Mouse (Mus musculus): Measurements from ENCODE around the gene Trmt2a. TPM values are rescaled to one million over a fixed set of nuclear protein-coding genes. Genes with fewer than 3 reads are reported as not detected.
"Not testable (repeated sequence)": the region's sequence is repeated elsewhere in the genome, so short reads cannot be mapped to it uniquely, and the experiment has no call there.

Trmt2a gene
- polyA plus RNA-seq, 2 experiments: 83.6 to 117 TPM

DNA sequence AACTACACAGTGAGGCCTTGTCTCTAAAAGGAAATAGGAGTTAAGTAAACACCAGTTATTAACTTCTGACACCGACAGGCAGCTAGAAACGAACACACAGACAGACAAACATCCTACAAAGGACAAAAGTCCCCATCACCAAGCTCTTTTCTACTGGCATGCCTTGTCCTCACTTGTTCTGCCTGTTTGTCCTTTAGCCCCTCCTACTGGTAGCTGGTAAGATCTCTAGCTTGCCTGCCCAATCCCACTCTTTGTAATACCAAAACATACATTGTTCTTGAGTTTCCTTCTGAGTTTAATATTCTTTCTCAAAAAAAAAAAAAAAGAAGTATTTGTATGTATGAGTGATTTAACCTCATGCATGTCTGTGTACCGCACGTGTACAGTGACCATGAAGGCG, 19.7 kb downstream of the Trmt2a start:
- no peak for DNase-seq (ENCODE audit: low spot score)

DNA sequence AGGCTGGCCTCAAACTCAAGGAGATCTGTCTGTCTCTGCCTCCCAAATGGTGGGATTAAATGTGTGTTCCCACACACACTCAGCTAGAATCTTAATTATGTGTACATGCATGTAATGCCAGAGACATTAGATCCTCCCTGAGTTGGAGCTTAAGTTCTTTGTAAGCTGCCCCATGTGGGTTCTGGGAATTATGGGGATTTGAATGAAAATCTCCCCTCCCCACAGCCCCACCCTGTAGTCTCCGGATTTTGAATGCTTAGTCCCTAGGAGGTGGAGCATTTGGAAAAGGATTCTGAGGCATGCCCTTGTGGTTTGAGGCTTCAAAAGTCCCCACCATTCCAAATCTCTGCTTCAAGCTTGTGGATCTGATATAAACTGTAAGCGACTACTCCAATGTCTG, 26.7 kb downstream of the Trmt2a start:
- ATAC-seq (ENCODE audit: low FRiP score, low read depth): no peak
- peaks cover 93% of the 10 kb centered on the region for H3K36me3 ChIP-seq (ENCODE audit: control insufficient read depth, insufficient read depth, low read length)
- 71% methylated on average over 2 of the region's 2 CpGs for WGBS

More for the DNA sequence above, 19.7 kb downstream of the Trmt2a start:
- no peak overlapping the region for H3K9ac ChIP-seq (ENCODE audit: low read depth, low read length, severe bottlenecking)
- no peak for ATAC-seq (ENCODE audit: low FRiP score, low read depth)
- no peak overlapping the region for H3K4me3 ChIP-seq (replicated peaks; ENCODE audit: low read length)
- no peaks in the 10 kb centered on the region for H3K9me3 ChIP-seq (ENCODE audit: control insufficient read depth, low read length)
- H3K36me3 ChIP-seq (ENCODE audit: control insufficient read depth, insufficient read depth, low read length): peaks cover 94% of the 10 kb centered on the region
- no peak overlapping the region for H3K27ac ChIP-seq (replicated peaks; ENCODE audit: low read depth, low read length)
- 92% methylated on average over 5 of the region's 5 CpGs for WGBS
- TF ChIP-seq POLR2A (IDR thresholded peaks at IDR 0.05; ENCODE audit: borderline replicate concordance, extremely low read depth, insufficient read depth, insufficient read length): no peak
- no peaks in the 10 kb centered on the region for H3K4me1 ChIP-seq (ENCODE audit: control insufficient read depth, insufficient read depth, low read length)
- no peaks in the 10 kb centered on the region for H3K27me3 ChIP-seq (ENCODE audit: control insufficient read depth, insufficient read depth, low read length)
- no peak overlapping the region for H3K4me2 ChIP-seq (replicated peaks; ENCODE audit: low read depth, low read length, severe bottlenecking)

DNA sequence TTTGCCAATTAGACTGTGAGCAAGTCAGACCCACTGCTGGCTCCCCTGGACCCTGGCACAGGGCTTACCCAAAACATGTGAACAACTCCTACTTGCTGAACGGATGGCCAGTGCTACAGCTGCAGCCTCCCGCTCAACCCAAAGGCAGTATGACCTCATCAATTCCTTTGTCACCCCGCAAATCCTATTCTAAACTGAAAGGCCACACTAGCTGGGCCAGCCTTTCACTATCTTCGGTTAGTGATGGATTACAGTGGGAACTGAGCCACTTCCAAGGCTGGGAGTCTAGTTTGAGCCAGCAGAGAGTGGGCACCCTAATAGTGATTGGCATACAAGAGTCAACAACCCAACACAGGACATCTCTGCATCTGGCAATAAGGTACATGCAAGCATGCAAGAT, 39.7 kb downstream of the Trmt2a start:
- TF ChIP-seq POLR2A (IDR thresholded peaks at IDR 0.05; ENCODE audit: borderline replicate concordance, extremely low read depth, insufficient read depth, insufficient read length): no peak
- ATAC-seq (ENCODE audit: low FRiP score, low read depth) (no peak), DNase-seq (ENCODE audit: low spot score) (no peak)
- H3K4me1 ChIP-seq (ENCODE audit: control insufficient read depth, insufficient read depth, low read length): peaks cover 16% of the 10 kb centered on the region; the same call in 1 of the 2 replicates
- no peaks in the 10 kb centered on the region for H3K9me3 ChIP-seq (ENCODE audit: control insufficient read depth, low read length)
- no peak overlapping the region for H3K27ac ChIP-seq (replicated peaks; ENCODE audit: low read depth, low read length)
- no peaks in the 10 kb centered on the region for H3K27me3 ChIP-seq (ENCODE audit: control insufficient read depth, insufficient read depth, low read length)
- H3K9ac ChIP-seq (ENCODE audit: low read depth, low read length, severe bottlenecking): peak overlapping the region; percentile 97
- peaks cover 29% of the 10 kb centered on the region for H3K36me3 ChIP-seq (ENCODE audit: control insufficient read depth, insufficient read depth, low read length)
- peak overlapping the region; percentile 66 for H3K4me2 ChIP-seq (replicated peaks; ENCODE audit: low read depth, low read length, severe bottlenecking)
- peak overlapping the region; percentile 77 for H3K4me3 ChIP-seq (replicated peaks; ENCODE audit: low read length)
- 2% methylated on average over 4 of the region's 4 CpGs for WGBS

More for the DNA sequence above, 26.7 kb downstream of the Trmt2a start:
- Histone ChIP-seq H3K4me1 (ENCODE audit: control insufficient read depth, insufficient read depth, low read length) (no peaks in the 10 kb centered on the region), H3K27ac (replicated peaks; ENCODE audit: low read depth, low read length) (no peak overlapping the region), H3K9me3 (ENCODE audit: control insufficient read depth, low read length) (no peaks in the 10 kb centered on the region), H3K4me3 (replicated peaks; ENCODE audit: low read length) (no peak overlapping the region), H3K4me2 (replicated peaks; ENCODE audit: low read depth, low read length, severe bottlenecking) (no peak overlapping the region), H3K9ac (ENCODE audit: low read depth, low read length, severe bottlenecking) (no peak overlapping the region), H3K27me3 (ENCODE audit: control insufficient read depth, insufficient read depth, low read length) (no peaks in the 10 kb centered on the region)
- DNase-seq (ENCODE audit: low spot score): no peak
- no peak for TF ChIP-seq POLR2A (IDR thresholded peaks at IDR 0.05; ENCODE audit: borderline replicate concordance, extremely low read depth, insufficient read depth, insufficient read length)

DNA sequence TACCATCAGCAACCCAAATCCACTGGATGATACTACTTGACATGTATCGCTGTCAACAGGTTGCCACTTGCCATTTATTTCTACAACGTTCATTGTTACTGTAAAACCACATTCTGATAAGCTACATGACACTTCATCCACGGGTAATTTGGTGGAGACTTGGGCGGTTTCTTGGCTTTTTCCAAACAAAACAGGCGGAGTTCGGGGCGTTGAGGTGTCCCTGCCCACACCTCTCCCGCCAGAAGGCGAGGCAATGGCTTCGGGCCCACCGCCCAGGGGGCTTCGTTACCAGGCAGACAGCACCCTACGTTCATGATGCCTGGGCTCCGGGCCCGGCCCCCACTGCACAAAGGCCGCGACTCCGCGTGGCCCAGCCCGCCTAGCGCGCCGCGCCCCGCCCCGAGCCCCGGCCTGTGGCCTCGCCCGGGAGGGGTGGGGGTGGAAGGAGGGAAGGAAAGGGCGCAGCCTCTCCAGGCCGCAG, 40.1 kb downstream of the Trmt2a start:
- no peaks in the 10 kb centered on the region for H3K9me3 ChIP-seq (ENCODE audit: control insufficient read depth, low read length)
- ATAC-seq (ENCODE audit: low FRiP score, low read depth) (peak; percentile 83), DNase-seq (ENCODE audit: low spot score) (peak; percentile 44)
- peaks cover 25% of the 10 kb centered on the region for H3K36me3 ChIP-seq (ENCODE audit: control insufficient read depth, insufficient read depth, low read length)
- TF ChIP-seq POLR2A (IDR thresholded peaks at IDR 0.05; ENCODE audit: borderline replicate concordance, extremely low read depth, insufficient read depth, insufficient read length): peak; percentile 8; the same call in 1 of the 2 replicates
- peak overlapping the region; percentile 87 for H3K27ac ChIP-seq (replicated peaks; ENCODE audit: low read depth, low read length)
- H3K4me3 ChIP-seq (replicated peaks; ENCODE audit: low read length): peak overlapping the region; percentile 77
- H3K4me1 ChIP-seq (ENCODE audit: control insufficient read depth, insufficient read depth, low read length): peaks cover 16% of the 10 kb centered on the region; the same call in 1 of the 2 replicates
- under 1% methylated on average over 15 of the region's 31 CpGs for WGBS
- H3K27me3 ChIP-seq (ENCODE audit: control insufficient read depth, insufficient read depth, low read length): no peaks in the 10 kb centered on the region
- peak overlapping the region; percentile 97 for H3K9ac ChIP-seq (ENCODE audit: low read depth, low read length, severe bottlenecking)
- H3K4me2 ChIP-seq (replicated peaks; ENCODE audit: low read depth, low read length, severe bottlenecking): peak overlapping the region; percentile 66

DNA sequence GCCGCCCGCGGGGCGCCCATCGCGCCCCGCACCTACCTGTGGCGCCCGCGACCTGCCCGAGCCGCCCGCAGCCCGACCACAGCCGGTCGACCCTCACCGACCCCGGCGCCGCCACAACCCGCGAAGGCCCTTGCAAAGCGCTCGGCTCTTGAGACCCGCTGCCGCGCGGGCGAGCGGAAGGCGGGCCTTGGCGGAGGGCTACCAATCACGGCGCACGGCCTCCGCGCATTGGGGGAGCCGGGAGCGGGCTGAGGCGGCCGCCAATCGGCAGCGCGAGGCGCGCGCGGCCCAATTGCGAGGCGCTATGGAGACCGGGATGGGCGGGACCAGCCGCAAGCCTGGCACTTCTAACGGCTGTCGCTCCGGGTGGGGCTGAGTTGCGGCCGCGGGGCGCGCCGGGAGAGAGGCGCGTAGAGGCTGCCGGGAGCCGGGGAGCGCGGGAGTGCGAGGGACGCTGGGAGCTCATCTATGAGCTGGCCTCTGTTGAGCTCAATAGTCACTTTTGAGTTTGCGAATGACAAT, 40.6 kb downstream of the Trmt2a start, which contains the start of gene Dgcr8:
TSS of gene Dgcr8 (minus strand) at position 180 of the 522 bp plus-strand sequence.
- Histone ChIP-seq H3K27ac (replicated peaks; ENCODE audit: low read depth, low read length) (peak within 1 kb of the TSS; percentile 87), H3K4me3 (replicated peaks; ENCODE audit: low read length) (peak within 1 kb of the TSS; percentile 77), H3K9me3 (ENCODE audit: control insufficient read depth, low read length) (no peaks in the 10 kb centered on the region), H3K27me3 (ENCODE audit: control insufficient read depth, insufficient read depth, low read length) (no peaks in the 10 kb centered on the region), H3K9ac (ENCODE audit: low read depth, low read length, severe bottlenecking) (peak within 1 kb of the TSS; percentile 97), H3K4me1 (ENCODE audit: control insufficient read depth, insufficient read depth, low read length) (peaks cover 16% of the 10 kb centered on the region; the same call in 1 of the 2 replicates), H3K4me2 (replicated peaks; ENCODE audit: low read depth, low read length, severe bottlenecking) (peak within 1 kb of the TSS; percentile 66), H3K36me3 (ENCODE audit: control insufficient read depth, insufficient read depth, low read length) (peaks cover 20% of the 10 kb centered on the region)
- DNase-seq (ENCODE audit: low spot score) (peak; percentile 98), ATAC-seq (ENCODE audit: low FRiP score, low read depth) (peak; percentile 99)
- WGBS: 0% methylated on average over 31 of the region's 71 CpGs
- TF ChIP-seq POLR2A (IDR thresholded peaks at IDR 0.05; ENCODE audit: borderline replicate concordance, extremely low read depth, insufficient read depth, insufficient read length): peak; percentile 78; the same call in 1 of the 2 replicates

DNA sequence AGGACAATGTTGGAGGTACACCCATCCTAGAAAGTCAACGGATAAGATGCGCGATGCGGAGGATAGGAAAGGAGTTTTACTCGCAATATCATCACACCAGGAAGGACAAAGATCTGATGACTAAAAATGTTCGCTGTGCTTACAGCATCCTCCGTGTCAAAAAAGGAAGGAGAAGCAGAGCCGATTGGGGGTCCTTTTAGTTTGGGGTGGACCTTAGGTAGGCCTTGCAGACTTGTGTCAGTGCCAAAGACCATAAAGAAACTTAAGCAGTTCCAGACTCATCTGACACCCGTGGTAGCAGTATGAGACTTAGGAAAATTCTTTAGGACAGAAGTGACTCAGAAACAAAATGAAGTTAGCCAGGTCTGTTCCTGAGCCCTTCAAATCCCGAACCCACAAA, 41.1 kb downstream of the Trmt2a start:
- peaks cover 16% of the 10 kb centered on the region; the same call in 1 of the 2 replicates for H3K4me1 ChIP-seq (ENCODE audit: control insufficient read depth, insufficient read depth, low read length)
- H3K9me3 ChIP-seq (ENCODE audit: control insufficient read depth, low read length): not testable (repeated sequence)

More for the DNA sequence above, 41.1 kb downstream of the Trmt2a start:
- WGBS: 5% methylated on average over 7 of the region's 10 CpGs
- not testable (repeated sequence) for H3K27me3 ChIP-seq (ENCODE audit: control insufficient read depth, insufficient read depth, low read length); DNase-seq (ENCODE audit: low spot score)
- Histone ChIP-seq H3K4me3 (replicated peaks; ENCODE audit: low read length) (peak overlapping the region; percentile 77), H3K4me2 (replicated peaks; ENCODE audit: low read depth, low read length, severe bottlenecking) (peak overlapping the region; percentile 32; the same call in 1 of the 2 replicates), H3K9ac (ENCODE audit: low read depth, low read length, severe bottlenecking) (peak overlapping the region; percentile 97), H3K36me3 (ENCODE audit: control insufficient read depth, insufficient read depth, low read length) (peaks cover 16% of the 10 kb centered on the region), H3K27ac (replicated peaks; ENCODE audit: low read depth, low read length) (peak overlapping the region; percentile 65)
- peak; percentile 30; the same call in 1 of the 2 replicates for ATAC-seq (ENCODE audit: low FRiP score, low read depth)
